Mouse (Mus musculus) thymus, adult 2 months (tissue): Measurements from ENCODE around the gene Eci1. TPM values are rescaled to one million over a fixed set of nuclear protein-coding genes. Genes with fewer than 3 reads are reported as not detected.
"Not testable (repeated sequence)": the region's sequence is repeated elsewhere in the genome, so short reads cannot be mapped to it uniquely, and the experiment has no call there.

Source experiments
- DNase-seq: peaks from one replicate; pipeline ENCODE4 v3.0.0; 2021
- H3K27ac ChIP-seq: fragments of 200-500 bp; 2 replicates; pipeline ENCODE4 v1.5.1; 2012; ENCODE audit warnings: low read length, control low read depth; ENCODE audit not compliant: control insufficient read depth, insufficient read depth
- H3K27me3 ChIP-seq: fragments of 200-500 bp; 2 replicates; pipeline ENCODE4 v1.6.1; 2012; ENCODE audit warnings: mild to moderate bottlenecking, low read length, moderate library complexity, mixed read lengths; ENCODE audit not compliant: control insufficient read depth, insufficient read depth
- H3K36me3 ChIP-seq: fragments of 200-500 bp; 2 replicates; pipeline ENCODE4 v1.6.1; 2012; ENCODE audit warnings: mild to moderate bottlenecking, low read length, moderate library complexity; ENCODE audit not compliant: control insufficient read depth, insufficient read depth
- H3K4me1 ChIP-seq: fragments of 200-500 bp; replicated peaks from 2 replicates; pipeline ENCODE4 v1.6.1; 2012; ENCODE audit warnings: low read length; ENCODE audit not compliant: control insufficient read depth, insufficient read depth
- H3K4me3 ChIP-seq: fragments of 200-500 bp; 2 replicates; pipeline ENCODE4 v1.5.1; 2012; ENCODE audit warnings: mild to moderate bottlenecking, low read length, control low read depth, moderate library complexity; ENCODE audit not compliant: control insufficient read depth, insufficient read depth
- CTCF ChIP-seq: fragments of 200-500 bp; IDR thresholded peaks from 2 replicates; pipeline ENCODE4 v1.5.1; 2012; ENCODE audit warnings: mild to moderate bottlenecking, control low read depth, low read length, moderate library complexity, borderline replicate concordance; ENCODE audit not compliant: control insufficient read depth, poor library complexity, insufficient read depth; ENCODE audit errors: extremely low read depth
- POLR2A ChIP-seq: fragments of 200-500 bp; IDR thresholded peaks from 2 replicates; pipeline ENCODE4 v1.6.1; 2012; ENCODE audit warnings: mild to moderate bottlenecking, low read length, control low read depth, moderate library complexity; ENCODE audit not compliant: control insufficient read depth, poor library complexity, insufficient read depth; ENCODE audit errors: extremely low read depth
- WGBS: fragments of 180-500 bp; shearing (Covaris S2); methylation state at CpG from one replicate; pipeline ENCODE4 v1.1.7; 2018; 5-methylcytosine and 5-hydroxymethylcytosine counted together
- polyA plus RNA-seq: library from polyadenylated mRNA; depleted of rRNA; stranded (reverse); fragments of >200 nt; gene quantifications from 2 replicates; pipeline ENCODE4 v1.2.3, GENCODE M21; 2012

Eci1 gene
- polyA plus RNA-seq, 1 experiment: 57.0 TPM

DNA sequence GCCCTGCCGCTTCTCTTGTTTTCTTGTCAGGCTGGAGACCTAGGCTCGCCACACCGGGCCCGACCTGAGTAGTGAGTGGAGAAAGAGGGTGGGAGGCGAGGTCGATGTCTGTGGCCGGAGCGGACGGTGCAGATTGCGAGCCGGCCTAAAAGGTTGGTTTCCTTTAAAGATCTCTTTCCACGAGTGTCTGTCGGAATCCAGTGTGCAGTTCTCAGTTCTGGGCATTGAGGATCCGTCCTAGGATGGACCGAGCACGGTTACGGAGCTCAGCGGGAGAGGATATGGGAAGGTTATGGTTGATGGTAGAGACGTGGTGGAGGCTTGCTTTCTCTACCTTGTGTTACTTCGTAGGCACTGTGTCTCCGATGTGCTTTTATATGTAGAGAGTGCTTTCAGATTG, 11.4 kb upstream of the Eci1 start:
- Histone ChIP-seq H3K27ac (peak overlapping the region; percentile 5; the same call in 1 of the 2 replicates), H3K4me3 (peak overlapping the region; percentile 69), H3K36me3 (peaks cover 21% of the 10 kb centered on the region), H3K27me3 (no peaks in the 10 kb centered on the region), H3K4me1 (peaks cover 9% of the 10 kb centered on the region)
- WGBS: under 1% methylated on average over 21 of the region's 21 CpGs
- DNase-seq: no peak
- TF ChIP-seq POLR2A: no peak
- no peak for TF ChIP-seq CTCF

DNA sequence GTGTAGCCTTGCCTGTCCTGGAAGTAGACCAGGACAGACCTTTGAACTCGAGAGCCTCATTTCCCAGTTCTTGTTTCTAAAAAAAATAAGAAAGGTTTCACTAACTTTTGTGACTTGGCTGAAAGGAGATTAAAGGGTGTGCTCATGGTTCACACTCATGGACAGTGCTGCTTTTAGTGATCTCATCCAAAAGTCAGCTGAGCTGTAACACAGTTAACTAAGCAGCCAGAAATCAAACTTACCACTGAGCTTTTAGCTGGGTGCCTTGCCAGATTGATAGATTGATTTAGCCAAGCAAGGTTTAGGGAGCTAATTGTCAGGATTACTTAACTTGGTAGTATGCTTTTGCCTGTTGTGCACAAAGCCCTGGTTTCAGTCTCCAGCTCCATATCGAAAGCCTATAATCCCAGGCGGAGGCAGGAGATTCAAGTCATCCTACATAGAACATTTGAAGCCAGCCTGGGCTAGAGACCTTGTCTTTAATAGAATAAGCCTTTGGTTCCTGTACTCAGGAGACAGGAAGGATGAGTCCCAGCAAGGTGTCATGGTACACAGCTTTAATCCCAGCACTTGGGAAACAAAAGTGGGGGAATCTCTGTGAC, 10.3 kb upstream of the Eci1 start:
- H3K27ac ChIP-seq: no peak overlapping the region
- peaks cover 29% of the 10 kb centered on the region for H3K36me3 ChIP-seq
- no peak overlapping the region for H3K4me3 ChIP-seq
- 82% methylated on average over 3 of the region's 3 CpGs for WGBS
- peaks cover 9% of the 10 kb centered on the region for H3K4me1 ChIP-seq
- no peaks in the 10 kb centered on the region for H3K27me3 ChIP-seq
- DNase-seq: no peak
- no peak for TF ChIP-seq POLR2A
- no peak for TF ChIP-seq CTCF

DNA sequence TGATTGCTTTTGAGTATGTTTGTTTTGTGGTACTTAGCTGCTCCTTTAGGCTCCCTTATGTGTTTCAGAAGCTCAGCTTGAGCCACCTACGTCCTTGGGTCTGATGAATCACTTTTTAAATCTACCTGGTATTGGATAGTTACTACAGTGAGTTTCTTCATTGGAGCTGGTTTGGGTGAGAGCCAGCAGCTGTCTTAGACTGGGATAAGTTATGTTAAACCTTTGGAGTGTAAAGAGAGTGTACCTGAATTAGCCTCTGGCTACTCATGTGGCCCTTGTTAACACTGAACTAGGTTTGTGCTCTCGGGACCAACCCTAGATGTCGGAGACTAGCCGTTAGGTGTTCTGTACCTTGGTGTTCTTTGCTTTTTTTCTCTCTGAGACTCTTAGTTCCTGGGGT, 3.3 kb upstream of the Eci1 start:
- H3K36me3 ChIP-seq: peaks cover 67% of the 10 kb centered on the region
- 97% methylated on average over 4 of the region's 4 CpGs for WGBS
- no peak for TF ChIP-seq POLR2A
- TF ChIP-seq CTCF: no peak

DNA sequence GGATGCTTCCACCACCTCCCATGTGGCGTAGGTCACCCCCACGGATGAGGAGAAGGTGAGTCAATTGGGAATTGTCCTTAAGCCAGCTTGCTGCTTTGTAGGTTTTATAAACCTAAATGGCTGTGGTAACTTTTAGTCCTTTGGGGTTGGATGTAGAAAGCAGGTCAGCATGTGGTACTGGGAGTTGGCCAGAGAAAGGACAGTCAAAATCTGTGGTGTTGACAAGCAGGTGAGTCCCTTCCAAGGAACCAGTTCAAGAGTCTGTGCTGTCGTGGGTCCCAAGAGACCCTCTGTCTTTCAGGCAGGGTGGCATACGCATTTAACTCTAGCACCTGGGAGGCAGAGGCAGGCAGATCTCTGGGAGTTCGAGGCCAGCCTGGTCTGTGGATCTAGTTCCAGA, 2.0 kb upstream of the Eci1 start:
- Histone ChIP-seq H3K4me1 (peaks cover 7% of the 10 kb centered on the region; the same call in 1 of the 2 replicates), H3K27me3 (no peaks in the 10 kb centered on the region), H3K36me3 (peaks cover 54% of the 10 kb centered on the region), H3K27ac (no peak overlapping the region), H3K4me3 (no peak overlapping the region)
- 94% methylated on average over 5 of the region's 5 CpGs for WGBS
- DNase-seq: no peak
- TF ChIP-seq CTCF (no peak), POLR2A (no peak)

More for the DNA sequence above, 3.3 kb upstream of the Eci1 start:
- H3K27ac ChIP-seq: no peak overlapping the region
- no peak for DNase-seq
- H3K27me3 ChIP-seq: no peaks in the 10 kb centered on the region
- no peak overlapping the region for H3K4me3 ChIP-seq
- H3K4me1 ChIP-seq: peaks cover 7% of the 10 kb centered on the region; the same call in 1 of the 2 replicates

DNA sequence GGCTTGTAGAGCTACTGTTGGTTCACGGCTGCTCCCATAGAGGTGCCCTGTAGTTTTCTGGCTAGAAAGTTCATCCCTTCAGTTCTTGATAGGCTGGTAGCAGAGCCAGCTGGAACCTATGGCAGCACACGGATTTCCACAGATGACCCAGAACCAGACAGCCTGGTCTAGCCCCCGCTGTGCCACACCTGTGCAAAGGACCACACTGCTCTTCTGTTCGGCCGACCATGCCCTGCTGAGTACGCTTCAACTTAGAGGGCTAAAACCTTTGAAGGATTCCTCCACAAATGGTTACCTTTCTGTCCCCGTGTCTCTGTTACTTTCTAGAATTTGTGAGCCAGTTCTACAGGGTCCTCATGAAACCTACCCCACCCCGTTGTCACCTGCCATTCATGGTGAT, 1.1 kb upstream of the Eci1 start:
- H3K36me3 ChIP-seq: peaks cover 46% of the 10 kb centered on the region
- not testable (repeated sequence) for H3K27ac ChIP-seq, H3K27me3 ChIP-seq, DNase-seq, H3K4me1 ChIP-seq, H3K4me3 ChIP-seq
- 97% methylated on average over 6 of the region's 8 CpGs for WGBS

DNA sequence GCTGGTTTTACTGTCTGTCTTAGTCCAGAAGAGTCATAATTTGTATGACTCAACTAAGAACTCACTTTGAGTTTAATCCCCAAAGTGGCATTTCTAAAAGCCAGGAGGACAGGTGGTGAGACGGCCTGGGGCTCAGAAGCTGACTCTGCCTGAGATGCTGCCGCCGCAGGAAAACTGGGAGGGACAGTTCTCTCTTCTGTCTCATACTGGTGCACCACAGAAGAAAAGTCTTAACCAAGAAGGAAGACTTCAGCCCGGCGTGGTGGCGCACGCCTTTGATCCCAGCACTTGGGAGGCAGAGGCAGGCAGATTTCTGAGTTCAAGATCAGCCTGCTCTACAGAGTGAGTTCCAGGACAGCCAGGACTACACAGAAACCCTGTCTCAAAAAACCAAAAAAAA, 536 bp upstream of the Eci1 start:
- H3K36me3 ChIP-seq: peaks cover 40% of the 10 kb centered on the region
- WGBS: 93% methylated on average over 7 of the region's 7 CpGs
- no peak overlapping the region for H3K4me3 ChIP-seq
- DNase-seq: no peak
- TF ChIP-seq POLR2A: no peak
- no peak for TF ChIP-seq CTCF
- peaks cover 7% of the 10 kb centered on the region; the same call in 1 of the 2 replicates for H3K4me1 ChIP-seq
- no peaks in the 10 kb centered on the region for H3K27me3 ChIP-seq
- no peak overlapping the region for H3K27ac ChIP-seq

DNA sequence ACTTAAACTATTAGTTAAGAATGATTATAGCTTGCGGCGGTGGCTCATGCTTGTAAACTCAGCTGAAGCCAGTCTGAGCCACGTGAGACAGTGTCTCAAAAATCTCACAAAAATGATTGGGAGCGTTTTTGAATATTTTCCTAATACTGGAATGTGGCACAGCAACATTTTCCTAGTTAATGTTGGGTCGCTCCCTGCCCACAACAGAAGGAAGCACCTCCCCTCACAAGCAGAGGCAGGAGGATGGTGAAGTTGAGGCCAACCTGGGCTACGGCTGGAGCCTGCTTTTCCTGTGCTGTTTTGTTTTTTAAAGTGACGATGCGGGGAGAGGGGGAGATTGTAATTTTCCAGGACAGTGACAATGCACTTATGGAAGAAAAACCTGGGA, 723 bp downstream of the Eci1 start:
- Histone ChIP-seq H3K27me3 (no peaks in the 10 kb centered on the region), H3K36me3 (peaks cover 27% of the 10 kb centered on the region), H3K4me1 (peaks cover 7% of the 10 kb centered on the region; the same call in 1 of the 2 replicates), H3K27ac (no peak overlapping the region), H3K4me3 (no peak overlapping the region)
- TF ChIP-seq CTCF (no peak), POLR2A (no peak)
- DNase-seq: no peak
- WGBS: 23% methylated on average over 8 of the region's 8 CpGs
